Mouse (Mus musculus): ENCODE data around the gene Itk.

DNA sequence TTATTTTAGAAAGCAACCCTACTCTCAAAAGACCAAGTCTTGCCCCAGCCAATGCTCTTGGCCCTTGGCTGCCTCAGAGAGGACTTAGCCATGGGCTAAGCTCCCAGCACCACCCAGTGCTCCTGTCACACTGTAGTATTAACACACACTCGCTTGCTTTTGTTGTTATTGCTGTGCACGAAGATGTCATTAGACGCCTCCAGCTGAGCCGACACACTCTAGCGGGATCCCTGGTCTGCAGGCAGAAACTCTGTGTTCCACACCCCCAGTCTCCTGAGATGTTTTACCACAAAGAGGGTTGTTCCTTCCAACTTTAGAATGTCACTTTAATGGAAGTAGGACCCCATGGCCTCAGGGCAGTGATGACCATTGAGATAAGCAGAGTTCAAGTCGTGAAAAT lies 877 bp downstream of the Itk start:
- no peak for TF ChIP-seq CTCF (IDR thresholded peaks at IDR 0.05; ENCODE audit: insufficient read depth, low read depth, low read length)
- no peak for TF ChIP-seq POLR2A (IDR thresholded peaks at IDR 0.05; ENCODE audit: insufficient read depth, low read depth, low read length)

All from olfactory bulb, adult 2 months (tissue).